Mouse (Mus musculus) small intestine, adult 2 months (tissue): ENCODE results near the gene Morn1.

ENCODE experiments used
- CTCF ChIP-seq: fragments of 200-500 bp; IDR thresholded peaks from 2 replicates; pipeline ENCODE4 v1.5.1; 2012; ENCODE audit warnings: low read depth, mild to moderate bottlenecking, control low read depth, inconsistent platforms, low read length, moderate library complexity, mixed read lengths; ENCODE audit not compliant: insufficient replicate concordance, insufficient read length; ENCODE audit errors: extremely low read depth
- POLR2A ChIP-seq: fragments of 200-500 bp; IDR thresholded peaks from 2 replicates; pipeline ENCODE4 v1.6.1; 2012; ENCODE audit warnings: low read depth, mild to moderate bottlenecking, control low read depth, inconsistent platforms, low read length, moderate library complexity

- TF ChIP-seq CTCF: no peak
- TF ChIP-seq POLR2A: no peak
Observed at GRCm38 (mm10) chr4:155109471-155109870, 23.1 kb downstream of the Morn1 start.
